Mouse (Mus musculus) right cerebral cortex, postnatal 14 days (tissue): ENCODE results near the gene Neurl3.

Experiments
- DNase-seq: peaks from one replicate; pipeline ENCODE4 v3.0.0; 2022

Neurl3 gene

GRCm38 (mm10) chr1:36274455-36274854, at the start of gene Neurl3:
TSS of gene Neurl3 (minus strand) at chr1:36274679.
- DNase-seq, result no peak

DNA sequence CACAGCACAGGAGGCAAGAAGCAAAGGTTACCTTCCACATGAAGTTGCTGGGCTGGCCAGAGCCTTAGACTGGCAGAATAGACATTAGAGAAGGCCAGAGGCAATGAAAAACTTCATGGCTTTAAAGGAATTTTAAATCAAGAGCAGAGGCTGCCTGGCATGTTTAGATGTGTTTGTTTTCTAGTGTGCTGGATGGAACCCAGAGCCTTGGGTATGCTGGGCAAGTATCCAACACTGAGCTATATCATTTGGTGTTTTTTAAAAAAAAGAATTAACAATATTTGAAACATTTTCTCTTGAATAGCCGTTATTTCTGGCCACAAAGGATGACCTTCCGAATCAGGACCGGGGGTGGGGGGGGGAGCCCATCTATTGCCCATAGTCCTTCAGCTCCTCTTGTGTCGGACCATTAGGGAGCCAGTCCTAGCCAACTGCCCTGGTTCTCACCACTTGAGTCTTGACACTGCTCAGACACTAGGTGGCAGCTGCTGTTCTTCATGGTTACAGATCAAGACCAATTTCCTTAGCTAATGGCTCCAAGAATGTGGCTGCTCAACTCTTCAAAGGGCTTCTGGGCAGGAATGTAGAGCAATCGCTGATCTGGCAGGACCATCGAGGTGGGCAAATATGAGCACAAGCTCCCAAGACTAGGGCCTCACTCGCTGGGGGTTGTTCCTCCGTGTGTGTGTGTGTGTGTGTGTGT, 49.4 kb upstream of the Neurl3 start:
- DNase-seq, result peak; percentile 25

DNA sequence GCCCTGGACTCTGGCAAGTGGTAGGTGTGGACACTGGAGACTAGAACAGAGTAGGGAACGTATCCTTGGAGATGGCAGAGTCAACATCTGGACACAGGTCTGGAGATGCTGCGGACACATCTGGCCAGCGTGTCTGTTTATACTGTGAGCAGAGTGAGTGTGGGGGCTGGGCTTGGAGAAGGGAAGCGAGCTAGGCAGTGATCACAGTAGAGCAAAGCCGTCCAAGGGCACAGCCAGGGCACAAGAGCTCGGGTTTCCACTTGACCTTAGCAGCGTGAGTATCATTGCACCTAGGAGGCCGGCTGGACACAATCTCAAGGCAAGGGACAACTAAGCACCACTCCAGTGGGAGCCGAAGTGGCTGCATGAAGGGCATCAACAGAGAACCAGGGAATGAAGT, 48.6 kb upstream of the Neurl3 start:
- DNase-seq, result no peak

GRCm38 (mm10) chr1:36321829-36322573, 47.5 kb upstream of the Neurl3 start:
- DNase-seq, result no peak

DNA sequence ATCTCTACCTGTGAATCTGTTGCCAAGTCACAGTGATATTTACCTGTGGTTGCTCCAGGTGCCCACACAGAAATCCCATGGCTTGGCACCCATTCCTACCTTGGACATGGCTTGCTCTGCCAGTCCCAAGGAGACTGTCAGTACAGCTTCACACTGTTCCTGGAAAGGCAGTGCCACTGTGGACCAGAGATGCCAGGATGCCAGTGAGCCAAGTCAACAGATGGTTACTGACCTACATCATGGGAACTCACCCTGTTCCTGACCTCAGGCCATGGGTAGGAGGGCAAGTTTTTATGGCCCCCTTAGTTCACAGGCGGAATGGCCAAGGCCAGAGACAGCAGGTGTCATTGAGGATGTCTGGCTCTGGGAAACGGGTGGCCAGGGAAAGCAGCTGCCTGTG, 46.7 kb upstream of the Neurl3 start:
- DNase-seq, result no peak

DNA sequence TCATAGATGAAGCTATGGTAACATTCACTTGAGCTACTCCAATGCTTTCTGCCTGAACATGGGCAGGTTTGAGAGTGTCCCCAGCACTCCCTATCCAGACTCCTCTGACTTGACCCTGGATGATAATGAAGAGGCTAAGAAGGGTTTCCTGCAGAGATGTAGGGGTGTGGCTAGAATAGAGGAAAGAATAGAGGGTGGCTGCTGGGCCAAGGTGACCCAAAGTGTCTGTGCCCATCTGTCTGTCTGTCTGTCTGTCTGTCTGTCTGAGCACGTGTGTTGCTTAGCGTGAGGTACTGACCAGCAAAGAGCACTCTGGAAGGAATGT, 41.3 kb upstream of the Neurl3 start:
- DNase-seq, result no peak

GRCm38 (mm10) chr1:36314959-36315775, 40.7 kb upstream of the Neurl3 start:
- DNase-seq, result no peak

DNA sequence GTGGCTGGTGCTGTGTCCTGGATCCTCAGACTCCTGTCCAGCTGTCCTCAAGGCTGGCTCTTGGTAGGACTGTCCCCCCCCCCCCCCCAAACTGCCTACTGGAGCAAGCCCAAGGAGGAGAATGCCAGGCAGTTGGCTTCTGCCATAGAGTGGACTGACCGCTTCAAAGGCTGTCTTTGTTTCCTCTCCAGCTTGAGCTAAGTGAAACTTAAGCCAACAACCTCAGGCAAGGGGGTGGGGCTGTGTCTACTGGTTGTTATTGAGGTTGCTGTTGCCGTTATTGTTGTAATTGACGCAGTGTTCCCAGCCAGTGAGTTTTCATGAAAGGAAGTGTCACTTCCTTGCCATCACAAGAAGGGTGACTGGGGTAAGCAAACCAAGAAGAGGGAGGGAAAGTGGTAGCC, 35.0 kb upstream of the Neurl3 start:
- DNase-seq, result no peak

DNA sequence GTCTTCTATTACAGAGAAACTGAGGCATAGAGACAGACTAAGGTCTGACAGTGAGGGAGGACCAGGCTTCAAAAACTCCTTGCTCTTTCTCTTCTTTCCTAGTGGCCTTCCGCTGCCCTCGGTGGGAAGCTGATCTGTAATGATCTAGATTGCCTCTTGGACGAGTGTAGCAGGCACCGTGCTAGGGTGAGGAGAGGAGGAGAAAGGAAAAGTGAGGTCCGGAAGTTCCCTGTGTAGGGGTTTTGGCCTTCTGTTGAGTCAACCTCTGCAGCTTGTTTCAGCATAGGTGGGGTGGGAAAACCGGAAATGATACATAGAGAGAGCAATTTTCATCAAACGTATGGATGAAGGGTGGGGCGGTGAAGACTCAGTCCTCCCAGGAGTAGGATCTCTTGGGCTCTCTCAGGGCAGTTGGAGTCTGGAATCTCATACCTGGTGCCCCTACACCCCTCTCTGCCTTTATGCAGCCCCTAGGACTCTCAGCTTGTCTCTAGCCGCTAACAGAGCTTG, 34.5 kb upstream of the Neurl3 start:
- no peak for DNase-seq

- no peak for DNase-seq
These were observed 34.0 kb upstream of the Neurl3 start for GRCm38 (mm10) chr1:36308451-36308901.

- DNase-seq, result peak; percentile 85
These were observed 33.2 kb upstream of the Neurl3 start, which contains the start of gene Arid5a for GRCm38 (mm10) chr1:36307495-36308280. TSS of gene Arid5a (plus strand) at chr1:36307733.

DNA sequence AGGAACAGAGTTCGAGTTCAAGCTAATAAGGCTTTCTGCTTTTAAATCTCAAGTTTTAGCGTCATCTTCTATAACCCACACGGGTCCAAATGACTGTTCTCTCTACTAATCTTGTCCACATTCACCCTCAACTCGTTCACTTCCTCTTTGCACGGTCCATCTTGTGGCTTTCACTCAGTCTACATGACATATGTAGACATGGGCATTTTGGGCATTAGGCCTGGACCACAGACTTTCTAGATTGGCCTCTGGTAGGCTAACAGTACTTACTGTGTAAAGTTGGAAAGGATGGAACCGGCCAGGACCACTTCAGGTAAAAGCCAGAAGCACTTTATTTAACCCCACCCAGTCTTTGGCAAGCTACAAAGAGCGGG, 32.6 kb upstream of the Neurl3 start:
- DNase-seq, result no peak

GRCm38 (mm10) chr1:36306120-36306519, 31.6 kb upstream of the Neurl3 start:
- DNase-seq, result no peak

- DNase-seq, result no peak
These were observed 30.3 kb upstream of the Neurl3 start for GRCm38 (mm10) chr1:36304764-36305163.

- peak; percentile 81 for DNase-seq
These were observed 29.2 kb upstream of the Neurl3 start for GRCm38 (mm10) chr1:36303381-36304320.

- DNase-seq, result no peak
These were observed 28.5 kb upstream of the Neurl3 start for GRCm38 (mm10) chr1:36302957-36303356.

DNA sequence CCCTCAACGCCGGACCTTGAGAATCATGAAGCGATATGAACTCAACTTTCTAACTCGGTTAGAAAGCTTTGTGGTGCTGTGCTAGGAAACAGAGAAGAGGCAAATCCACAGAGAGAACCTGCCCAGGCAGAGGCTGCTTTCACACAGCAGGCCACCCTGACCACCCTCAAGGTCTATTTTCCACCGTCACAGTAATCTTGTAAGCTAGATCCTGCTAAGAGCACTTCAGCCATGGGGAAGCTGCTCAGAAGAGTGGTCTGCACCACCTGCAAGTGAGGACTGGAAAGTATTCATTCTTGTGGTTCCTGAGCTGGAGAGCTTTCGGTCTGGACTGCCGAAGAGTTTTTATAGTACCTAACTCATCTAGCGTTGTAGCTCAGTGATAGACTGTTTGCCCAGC, 27.8 kb upstream of the Neurl3 start:
- no peak for DNase-seq

- DNase-seq, result no peak
These were observed 26.0 kb upstream of the Neurl3 start for GRCm38 (mm10) chr1:36300486-36300885.

GRCm38 (mm10) chr1:36299676-36300075, 25.2 kb upstream of the Neurl3 start:
- no peak for DNase-seq

DNA sequence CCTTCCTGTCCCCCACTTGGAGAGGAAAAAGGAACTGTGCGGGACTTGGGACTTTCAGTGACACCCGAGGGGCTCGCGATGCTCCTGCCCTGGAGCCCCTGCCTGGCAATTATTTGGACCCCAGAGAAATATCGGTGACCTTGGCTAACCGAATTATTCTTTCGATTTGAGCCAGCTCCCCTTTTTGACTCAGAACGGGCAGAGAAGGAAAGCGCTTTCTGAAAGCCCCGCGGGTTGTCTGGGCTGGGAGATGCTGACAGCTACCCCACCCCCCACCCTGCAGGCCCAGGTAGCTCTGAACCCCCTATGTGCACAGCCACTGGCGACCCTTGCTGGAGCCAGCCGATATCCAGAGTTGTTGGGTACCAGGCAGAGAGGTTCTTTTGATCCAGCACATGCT, 24.6 kb upstream of the Neurl3 start:
- no peak for DNase-seq

GRCm38 (mm10) chr1:36298107-36298506, 23.6 kb upstream of the Neurl3 start:
- no peak for DNase-seq
